Mouse (Mus musculus): Measurements from ENCODE around the gene Hpcal1. TPM values are rescaled to one million over a fixed set of nuclear protein-coding genes. Genes with fewer than 3 reads are reported as not detected.

Hpcal1 gene
- polyA plus RNA-seq, 1 experiment from 2014 or later = 72.2 TPM

Other genes starting within 250 kb of the Hpcal1 start
- 192 and 214 TPM in 2 replicates for gene Odc1, start 146.1 kb upstream of the Hpcal1 start, polyA plus RNA-seq (2015; fragmentation: Nextera tagmentation; extraction: Ambion mirVana)